Comparison of ENCODE assay signal across 7 mouse cellular contexts in the genomic region with DNA sequence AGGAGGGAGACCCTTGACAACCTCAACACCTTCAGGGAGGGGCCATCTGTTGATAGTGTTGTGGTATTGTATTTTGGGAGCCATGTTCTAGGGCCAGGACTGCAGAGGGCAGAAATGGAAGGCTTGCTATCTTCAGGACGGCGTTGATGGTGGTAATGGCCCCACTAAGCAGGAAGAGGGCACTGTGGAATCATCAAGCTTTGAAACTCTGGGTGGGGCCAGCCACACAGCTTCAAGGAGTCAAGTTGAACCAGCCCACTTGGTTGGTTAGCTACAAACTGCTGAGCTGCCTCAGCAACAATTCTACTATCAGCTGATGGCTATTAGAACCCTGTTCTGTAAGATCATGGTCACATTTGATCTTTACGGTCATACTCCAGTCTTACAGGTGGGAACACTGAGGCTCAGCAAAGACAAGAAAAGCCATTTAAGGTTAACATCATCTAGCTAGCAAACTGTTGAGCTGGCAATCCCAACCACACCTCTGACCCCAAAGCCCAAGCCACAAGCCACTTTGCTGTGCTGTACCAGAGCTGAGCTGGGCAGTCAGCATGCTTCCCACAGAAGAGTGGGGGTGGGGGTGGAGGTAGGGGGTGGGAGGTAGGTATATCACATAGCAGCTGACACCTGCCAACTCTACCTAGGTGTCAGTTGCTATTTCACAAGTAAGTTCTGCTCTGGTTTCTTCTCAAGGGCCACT.
DNase-seq lines count a peak whose midpoint lies in the region; ATAC-seq and TF ChIP-seq lines count a peak whose summit lies in the region.

No protein-coding gene starts in this region.

- WGBS in olfactory bulb, adult 2 months, result 62% methylated on average over 3 of the region's 3 CpGs
- 92% methylated on average over 3 of the region's 3 CpGs for WGBS in hindbrain, embryonic 12.5 days

- H3K4me1 ChIP-seq in olfactory bulb, adult 2 months (ENCODE audit: control insufficient read depth, insufficient read depth, low read length), result peaks cover 4% of the 10 kb centered on the region; the same call in 1 of the 2 replicates
- peaks cover 17% of the 10 kb centered on the region; the same call in 1 of the 2 replicates for H3K4me1 ChIP-seq in hindbrain, embryonic 12.5 days

- H3K4me3 ChIP-seq in olfactory bulb, adult 2 months (ENCODE audit: insufficient read depth, low read depth, low read length), result no peak overlapping the region
- H3K4me3 ChIP-seq in hindbrain, embryonic 12.5 days, result no peak overlapping the region

- TF ChIP-seq CTCF in olfactory bulb, adult 2 months (IDR thresholded peaks at IDR 0.05; ENCODE audit: insufficient read depth, low read depth, low read length), result 0 out of 2 replicates have a peak, but pooled peaks have one; percentile 22

- H3K27me3 ChIP-seq in hindbrain, embryonic 12.5 days, result no peaks in the 10 kb centered on the region

- peak; percentile 26 for ATAC-seq in activated CD4-positive, CD25-positive, alpha-beta regulatory T cell, adult 4 months
- ATAC-seq in hindbrain, embryonic 12.5 days (ENCODE audit: low FRiP score), result no peak

- intact Hi-C loops in left cerebral cortex, postnatal 14 days (cut with DNase I), result no loop called here
- intact Hi-C loops in left cerebral cortex, postnatal 36 days (cut with DNase I), result no loop called here

- TF ChIP-seq POLR2A in olfactory bulb, adult 2 months (IDR thresholded peaks at IDR 0.05; ENCODE audit: insufficient read depth, low read depth, low read length), result no peak

- no peak overlapping the region for H3K27ac ChIP-seq in olfactory bulb, adult 2 months (ENCODE audit: insufficient read depth, low read depth, low read length)
- no peak overlapping the region for H3K27ac ChIP-seq in hindbrain, embryonic 12.5 days

- no peak overlapping the region for H3K9ac ChIP-seq in hindbrain, embryonic 12.5 days

- no peak overlapping the region for H3K4me2 ChIP-seq in hindbrain, embryonic 12.5 days (replicated peaks)

- H3K36me3 ChIP-seq in hindbrain, embryonic 12.5 days, result no peaks in the 10 kb centered on the region

- peak; percentile 60 to 62 for DNase-seq in left cerebral cortex, postnatal 14 days (ENCODE audit: low spot score in 2 of 2)
- DNase-seq in left cerebral cortex, postnatal 36 days (ENCODE audit: low spot score in 2 of 2), result no peak
- peak; percentile 27 for DNase-seq in heart, postnatal 4 days
- DNase-seq in urinary bladder, postnatal 36 days (ENCODE audit: low spot score in 2 of 2), result no peak

- no peaks in the 10 kb centered on the region for H3K9me3 ChIP-seq in hindbrain, embryonic 12.5 days (replicated peaks)

Comparison
In these comparisons a context has a peak if more than half of its experiments do, and no peak if none do; other contexts are left out.
1. DNase-seq: peak in left cerebral cortex, postnatal 14 days (2 of 2) and heart, postnatal 4 days (single experiment); none in left cerebral cortex, postnatal 36 days (0 of 2) and urinary bladder, postnatal 36 days (0 of 2).